Mouse (Mus musculus) gastrocnemius, postnatal 36 days (tissue): ENCODE results near the gene Vwce. TPM values are rescaled to one million over a fixed set of nuclear protein-coding genes. Genes with fewer than 3 reads are reported as not detected.
A peak's percentile ranks its signal among the peaks of the same experiment; 100 is the strongest.

Experiments
- DNase-seq, 2 experiments: peaks; one replicate each; pipeline ENCODE4 v3.0.0; 2022
- intact Hi-C: fragments of 180-260 bp; cut with DNase I; formaldehyde crosslinking; loops from one replicate; pipeline ENCODE4 v1.15.1; 2025
- total RNA-seq, 2 experiments: library from RNA; stranded (reverse); gene quantifications; 2 replicates each; pipeline ENCODE4 v1.2.3; 2021

The Vwce gene
- total RNA-seq, 2 experiments from 2014 or later, result not detected

DNA sequence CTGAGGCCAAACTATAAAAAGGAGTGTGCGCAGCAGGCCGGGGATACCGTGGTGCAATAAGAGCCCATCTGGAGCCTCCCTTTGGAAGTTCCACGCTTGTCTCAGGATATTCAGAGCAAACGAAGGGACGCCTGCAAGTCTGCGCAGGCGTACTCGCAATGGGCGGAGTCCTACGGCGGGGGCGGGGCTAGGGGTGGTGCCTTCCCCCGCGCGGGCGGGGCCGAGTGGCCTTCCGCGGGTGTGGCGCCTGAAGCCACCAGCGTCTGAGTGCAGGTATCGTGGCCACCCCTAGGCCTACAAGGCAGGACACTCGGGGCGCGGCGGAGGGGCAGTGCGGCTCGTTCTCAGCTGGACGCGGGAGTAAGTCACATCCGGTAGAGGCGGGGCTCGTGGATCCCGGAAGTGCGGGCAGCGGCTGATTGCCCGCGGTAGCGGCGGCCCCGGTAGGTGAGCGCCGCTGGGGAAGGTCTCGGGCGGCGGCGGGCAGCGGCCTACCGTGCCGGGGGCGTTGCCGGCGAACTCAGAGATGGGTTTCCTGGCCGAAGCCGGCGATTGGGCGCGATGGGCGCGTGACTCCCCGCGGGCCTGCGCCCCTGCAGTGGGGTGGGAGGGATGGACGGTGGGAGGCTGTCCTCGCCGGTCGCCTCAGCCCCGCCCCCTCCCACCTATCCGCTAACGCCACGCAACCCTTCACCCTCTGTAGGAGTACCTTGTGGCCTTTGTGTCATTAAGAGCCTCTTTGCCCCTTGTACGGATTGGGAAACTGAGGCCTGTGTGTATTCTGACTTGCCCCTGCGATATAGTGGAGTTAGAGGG is 54.7 kb downstream of the Vwce start, which contains the start of gene Vps37c:
TSS of gene Vps37c (plus strand) at position 199 of the 816 bp plus-strand sequence.
- intact Hi-C loops, result no loop called here
- DNase-seq, result peak; percentile 93 to 96

DNA sequence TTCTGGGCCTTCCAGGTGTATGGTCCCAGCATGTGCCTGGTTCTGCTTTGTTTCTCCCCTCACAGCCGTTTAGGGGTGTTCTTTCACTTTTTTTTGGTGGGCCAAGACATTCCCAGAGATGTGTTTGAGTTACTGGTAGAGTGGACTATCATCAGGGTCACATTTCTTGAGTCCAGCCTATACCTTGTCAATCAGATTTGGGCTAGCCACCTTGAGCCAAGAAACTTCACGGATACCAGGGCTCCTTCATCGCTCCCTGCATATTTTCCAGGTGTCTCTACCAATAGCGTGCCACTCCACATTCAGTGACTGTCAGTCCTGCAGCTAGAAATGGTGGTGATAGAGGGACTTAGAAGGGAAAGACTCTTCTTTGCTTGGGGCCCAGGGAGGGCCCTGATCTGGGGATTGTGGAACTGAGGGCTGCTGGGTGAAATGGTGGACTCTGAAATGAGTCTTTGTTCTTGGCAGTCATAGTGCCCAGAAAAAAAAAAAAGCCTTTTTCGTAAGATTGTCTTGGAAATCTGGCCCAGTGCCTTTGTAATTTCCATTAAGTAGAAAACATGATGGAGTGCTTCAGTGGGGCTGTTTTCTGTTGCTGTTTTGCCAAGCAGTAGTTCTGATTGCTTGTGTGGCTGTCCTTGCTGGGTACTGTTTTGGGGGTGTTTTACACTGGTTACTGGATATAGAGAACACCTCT is 55.6 kb downstream of the Vwce start:
- intact Hi-C loops, result no loop called here
- no peak for DNase-seq

DNA sequence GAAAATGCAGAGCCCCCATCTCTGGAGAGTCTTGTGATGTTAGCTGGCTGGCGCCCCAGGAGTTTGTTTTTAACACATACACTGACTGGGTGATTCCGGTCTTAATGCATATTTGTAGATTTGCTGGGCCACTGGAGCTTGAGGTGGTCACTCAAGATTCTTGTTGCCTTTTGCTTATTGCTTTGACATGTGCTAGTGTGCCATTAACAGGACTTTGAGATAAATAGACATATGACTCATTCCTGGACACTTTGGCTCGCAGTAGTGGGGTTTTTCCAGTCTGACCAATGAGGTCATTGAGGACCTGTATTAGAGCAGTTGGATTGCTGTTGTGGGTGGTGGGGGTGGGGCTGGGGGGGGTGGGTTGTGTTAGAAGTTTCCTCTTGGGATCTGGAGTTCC is 56.3 kb downstream of the Vwce start:
- DNase-seq, result no peak
- intact Hi-C loops, result no loop called here

DNA sequence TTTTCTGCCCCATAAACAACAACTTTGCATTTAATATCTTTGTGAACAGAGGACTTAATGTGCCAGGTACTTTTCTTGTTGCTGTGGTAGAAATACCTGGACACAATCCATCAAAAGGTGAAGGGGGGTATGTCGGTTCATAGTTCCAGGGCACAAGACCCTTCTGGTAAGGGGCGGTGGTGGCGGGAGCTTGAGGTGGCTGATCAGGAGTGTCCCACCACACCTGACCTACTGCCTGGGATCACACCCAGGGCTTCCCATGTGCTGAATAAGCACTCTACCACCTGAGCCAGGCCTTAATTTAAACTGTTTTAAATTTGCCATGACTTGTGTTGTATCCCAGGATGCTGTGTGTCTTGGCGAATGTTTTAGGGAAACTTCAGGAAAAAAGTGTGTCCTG is 57.1 kb downstream of the Vwce start:
- no peak for DNase-seq
- intact Hi-C loops, result no loop called here

DNA sequence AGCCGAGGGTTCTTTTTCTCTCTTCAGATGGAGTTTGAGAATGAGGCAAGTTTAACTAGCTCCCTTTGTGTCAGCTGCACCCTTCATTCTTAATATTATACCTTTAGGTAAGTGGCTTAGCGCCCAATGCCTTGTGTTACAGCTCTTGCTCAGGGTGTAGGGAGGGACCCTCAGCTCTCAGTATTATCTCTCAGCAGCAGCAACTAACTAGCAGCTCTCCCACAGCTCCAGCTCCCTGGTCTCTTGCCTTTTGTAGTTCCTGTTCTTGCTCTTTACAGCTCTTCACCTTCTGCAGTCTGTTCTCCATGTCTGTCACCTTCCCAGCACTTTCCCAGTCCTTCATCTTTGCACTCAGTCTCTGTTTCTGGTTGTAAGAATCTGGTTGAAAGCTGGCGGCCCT is 57.6 kb downstream of the Vwce start:
- intact Hi-C loops, result no loop called here
- no peak for DNase-seq

DNA sequence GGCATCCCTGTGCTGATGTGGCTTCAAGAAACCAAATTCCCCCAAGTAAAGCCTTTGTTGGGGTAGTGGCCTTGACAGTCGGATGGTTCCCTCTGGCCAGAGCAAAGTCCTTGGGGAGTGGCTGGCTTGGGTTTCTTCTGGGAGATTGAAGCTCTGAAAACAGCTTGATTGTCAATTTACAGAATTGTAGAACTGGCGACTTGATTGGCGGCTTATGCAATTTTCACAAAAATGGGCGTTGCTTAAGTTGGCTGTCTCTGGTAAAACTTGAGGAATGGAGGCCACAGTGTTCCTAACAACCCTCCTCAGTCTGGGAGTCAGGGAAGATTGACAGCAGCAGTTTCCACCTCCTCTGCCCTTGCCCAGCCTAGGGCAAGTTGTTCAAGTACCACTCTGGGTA is 58.3 kb downstream of the Vwce start:
- intact Hi-C loops, result no loop called here
- DNase-seq, result no peak

DNA sequence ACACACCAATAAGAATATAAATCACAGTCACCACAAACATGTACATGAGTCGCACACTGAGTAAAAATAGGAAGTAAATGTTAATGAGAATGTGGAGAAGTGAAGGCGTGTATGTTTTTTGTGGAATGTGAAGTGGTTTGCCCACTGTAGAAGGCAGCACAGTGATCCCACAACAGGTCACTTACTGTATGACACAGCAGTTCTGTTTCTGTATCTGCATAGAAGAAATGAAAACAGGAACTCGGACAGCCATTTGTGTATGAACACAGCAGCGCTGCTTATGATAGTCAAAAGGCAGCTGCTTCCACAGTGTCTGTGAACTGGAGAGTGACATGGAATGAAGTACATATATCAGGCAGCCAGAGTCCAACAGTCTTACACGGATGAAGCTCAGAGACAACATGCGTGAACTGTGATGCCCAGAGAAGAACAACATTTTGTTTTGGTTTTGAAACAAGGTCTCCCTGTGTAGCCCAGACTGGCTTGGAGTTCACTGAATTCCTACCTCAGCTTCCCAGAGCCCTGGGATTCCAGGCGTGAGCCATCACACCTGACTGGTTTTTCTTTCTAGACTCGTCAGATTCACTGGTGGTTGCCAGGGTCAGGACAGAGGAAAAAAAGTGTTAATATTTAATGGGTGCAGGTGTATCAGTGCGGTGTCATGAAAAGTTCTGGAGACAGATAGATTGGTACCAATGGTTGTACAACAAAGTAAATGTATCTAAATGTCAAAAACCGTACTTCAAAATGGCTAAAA is 60.1 kb downstream of the Vwce start:
- intact Hi-C loops, result no loop called here
- no peak for DNase-seq

DNA sequence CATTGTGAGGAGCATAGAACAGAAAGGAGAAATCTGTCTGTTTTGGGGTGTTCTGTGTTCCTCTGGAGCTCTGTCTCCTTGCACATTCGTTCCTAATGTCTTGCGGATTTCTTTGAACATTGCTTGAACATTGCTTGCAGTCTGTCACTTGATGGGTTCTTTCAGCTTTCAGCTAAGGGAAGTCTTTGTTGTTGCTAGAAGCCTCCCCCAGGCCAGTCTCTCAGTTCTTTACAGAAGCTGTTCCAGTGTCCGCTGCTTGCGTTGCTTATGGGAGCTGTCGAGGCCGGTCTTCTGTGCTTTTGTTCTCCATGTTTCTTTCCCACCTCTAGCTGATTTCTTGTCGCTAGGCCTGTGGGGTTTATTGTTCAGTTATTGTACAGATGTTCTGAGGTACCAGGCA is 61.8 kb downstream of the Vwce start:
- intact Hi-C loops, result no loop called here
- DNase-seq, result no peak

DNA sequence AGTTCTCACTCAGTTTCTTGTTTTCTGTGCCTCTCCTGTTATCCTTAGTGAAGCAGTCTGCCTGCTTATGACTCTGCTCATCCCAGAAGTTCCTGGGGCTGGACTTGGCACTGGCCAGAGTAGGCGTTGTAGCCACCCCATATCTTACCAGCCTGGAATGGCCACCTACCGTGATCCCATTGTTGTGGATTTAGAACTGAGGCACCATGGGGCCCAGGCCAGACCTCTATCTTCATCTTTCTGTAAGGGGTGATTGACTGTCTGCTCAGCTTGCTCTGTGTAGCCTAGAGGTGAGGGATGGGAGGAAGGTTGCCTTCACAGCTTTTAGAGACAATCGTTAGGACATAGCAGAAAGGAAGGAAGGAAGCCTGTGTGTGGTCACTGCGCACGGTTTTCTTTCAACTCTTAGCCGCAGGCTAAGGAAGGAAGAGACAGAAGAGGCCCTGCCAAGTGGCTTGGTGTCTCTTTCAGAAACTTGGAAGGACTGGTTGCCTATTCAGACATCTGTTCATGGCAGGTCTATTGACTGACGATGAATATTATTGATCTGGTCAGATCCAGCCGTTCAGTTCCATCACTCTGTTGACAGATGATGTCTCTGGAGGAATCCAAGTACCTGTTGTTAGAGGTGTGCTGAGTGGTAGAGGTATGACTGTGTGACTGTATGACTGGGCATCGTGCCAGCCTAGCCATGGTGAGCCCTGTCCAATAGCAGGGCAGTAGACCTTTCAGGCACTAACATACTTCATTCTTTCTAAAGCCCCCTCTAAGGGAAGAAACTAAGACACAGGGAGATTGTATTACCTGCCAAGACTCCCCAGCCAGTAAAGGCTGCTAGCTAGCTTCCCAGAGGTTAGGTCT is 64.3 kb downstream of the Vwce start:
- intact Hi-C loops, result no loop called here

DNA sequence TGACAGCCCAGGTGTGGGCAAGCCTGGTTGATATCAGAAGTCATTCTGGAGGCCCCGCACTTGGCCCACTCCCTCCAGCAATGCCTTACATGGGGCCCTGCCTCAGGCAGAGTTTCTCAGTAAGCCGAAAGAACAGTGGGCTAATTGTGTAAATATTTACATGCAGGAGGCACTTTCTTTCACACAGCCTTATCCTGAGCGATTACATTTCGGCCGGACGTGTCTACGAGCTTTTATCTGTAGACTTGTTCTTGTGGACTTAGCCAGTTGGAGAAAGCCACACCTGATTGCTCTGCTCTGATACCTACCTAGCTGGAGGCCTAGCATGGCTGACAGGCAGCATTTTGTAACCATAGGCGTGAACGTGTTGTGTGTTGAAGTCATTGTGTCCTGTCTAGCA is 65.8 kb downstream of the Vwce start:
- intact Hi-C loops, result no loop called here
- DNase-seq, result no peak

More for the DNA sequence above, 64.3 kb downstream of the Vwce start:
- DNase-seq, result no peak

DNA sequence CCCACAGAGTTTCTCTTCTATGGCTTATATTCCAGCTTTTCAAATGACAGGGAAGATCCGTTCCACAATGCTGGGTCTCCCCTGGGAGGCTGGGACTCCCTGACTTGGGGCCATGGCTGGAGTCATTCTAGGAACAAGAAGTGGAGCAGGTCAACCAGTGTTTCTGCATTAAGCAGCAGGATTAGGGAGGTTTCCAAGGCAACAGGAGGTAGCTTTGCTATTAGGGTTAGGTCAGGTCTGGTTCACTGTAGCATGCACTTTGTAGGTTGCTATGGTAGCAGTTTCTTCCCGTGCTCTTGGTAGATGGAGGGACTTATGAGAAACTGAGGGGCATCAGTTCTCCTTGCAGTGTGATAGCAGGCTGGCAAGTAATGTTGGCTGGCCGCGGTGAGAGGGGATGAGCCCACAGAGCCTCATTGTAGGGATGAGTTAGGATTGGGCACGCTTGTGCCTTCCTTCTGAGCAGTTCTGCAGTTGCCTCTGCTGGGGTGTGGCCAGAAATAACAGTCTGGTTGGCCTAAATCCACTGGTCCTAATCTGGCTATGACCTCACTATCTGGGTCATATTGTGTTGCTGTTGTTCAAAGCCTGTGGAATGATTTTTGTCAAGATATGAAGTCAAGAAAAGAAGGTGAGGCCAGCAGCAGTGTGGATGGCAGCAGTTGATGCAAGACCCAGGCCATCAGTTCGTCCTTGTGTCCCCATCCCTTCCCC is 67.2 kb downstream of the Vwce start:
- DNase-seq, result peak; percentile 24 to 43
- intact Hi-C loops, result no loop called here

DNA sequence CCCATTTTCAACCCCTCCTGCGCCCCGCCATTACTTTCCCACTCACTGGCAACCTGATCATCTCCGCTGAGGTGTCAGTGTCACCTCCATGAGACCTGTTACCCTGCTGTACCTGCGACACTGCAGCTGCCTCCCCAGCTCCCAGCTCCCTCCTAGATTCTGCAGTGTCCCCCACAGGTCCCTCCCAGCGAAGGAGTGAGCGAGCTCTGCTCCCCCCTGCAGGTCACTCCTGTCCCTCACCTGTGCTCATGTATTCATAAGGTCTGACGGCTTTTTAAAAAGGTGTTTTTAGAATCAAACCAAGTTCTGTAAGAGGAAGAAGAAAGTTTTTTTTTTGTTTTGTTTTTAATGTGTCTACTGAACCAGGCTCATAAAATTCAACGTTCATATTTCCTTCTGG is 68.1 kb downstream of the Vwce start:
- no peak for DNase-seq
- intact Hi-C loops, result no loop called here

DNA sequence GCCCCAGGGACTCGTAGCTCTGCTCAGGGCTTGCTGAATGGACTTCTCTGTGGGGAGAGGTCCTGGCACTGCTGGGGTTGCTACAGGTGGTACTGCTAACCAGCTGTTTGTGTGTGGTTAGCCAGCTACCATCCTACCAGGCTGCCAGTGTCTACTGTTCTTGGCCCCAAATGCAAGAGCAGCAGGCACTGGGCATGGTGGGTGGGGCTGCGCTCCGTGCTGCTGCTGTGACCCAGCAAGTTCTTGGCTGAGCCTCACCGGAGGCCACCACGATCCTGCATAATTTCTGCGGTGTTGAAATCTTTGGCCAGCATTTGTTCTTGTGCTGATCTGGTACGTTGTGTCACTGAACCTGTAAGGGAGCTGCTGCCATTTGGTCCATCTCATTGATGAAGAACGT is 69.5 kb downstream of the Vwce start:
- no peak for DNase-seq
- intact Hi-C loops, result no loop called here

DNA sequence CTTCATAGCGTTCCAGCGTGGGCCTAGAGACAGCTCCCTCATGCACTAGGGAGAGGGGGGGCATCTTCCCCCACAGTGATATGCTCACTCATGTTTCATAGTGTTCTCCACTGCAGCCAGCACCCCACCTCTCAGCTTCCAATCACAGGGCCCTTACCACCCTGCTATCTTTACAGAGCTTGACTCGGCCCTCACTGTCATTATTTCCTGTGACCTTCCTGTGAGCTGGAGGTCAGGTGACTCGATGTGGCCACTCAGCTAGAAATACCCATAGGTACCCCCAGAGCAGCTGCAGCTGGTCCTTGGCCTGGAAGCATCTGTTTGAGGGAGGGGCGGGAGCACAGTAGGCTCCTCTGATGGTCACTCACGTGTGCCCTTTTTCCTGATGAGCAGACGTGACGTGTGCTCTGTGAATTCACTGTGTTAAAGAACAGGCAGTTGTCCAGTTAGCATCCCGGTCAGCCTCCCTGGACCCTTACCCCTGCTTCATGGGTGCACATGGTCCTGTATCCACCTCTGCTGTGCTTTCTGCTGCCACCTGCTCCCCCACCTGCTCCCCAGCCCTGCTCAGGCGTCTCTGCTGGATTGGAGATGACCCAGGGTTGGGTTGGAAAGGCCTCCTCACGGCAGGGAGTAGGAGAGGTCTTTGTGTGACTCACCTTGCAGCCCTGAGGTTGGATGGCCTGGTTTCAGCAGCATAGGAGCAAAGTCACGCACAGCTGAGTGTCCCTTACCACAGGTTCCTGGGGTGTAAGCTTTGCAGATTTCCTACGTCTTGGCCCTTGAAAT is 73.3 kb downstream of the Vwce start:
- DNase-seq, result no peak
- intact Hi-C loops, result loop anchor here (5.0 kb wide), 1 partner anchor 40 kb away; no protein-coding TSS in a partner anchor

DNA sequence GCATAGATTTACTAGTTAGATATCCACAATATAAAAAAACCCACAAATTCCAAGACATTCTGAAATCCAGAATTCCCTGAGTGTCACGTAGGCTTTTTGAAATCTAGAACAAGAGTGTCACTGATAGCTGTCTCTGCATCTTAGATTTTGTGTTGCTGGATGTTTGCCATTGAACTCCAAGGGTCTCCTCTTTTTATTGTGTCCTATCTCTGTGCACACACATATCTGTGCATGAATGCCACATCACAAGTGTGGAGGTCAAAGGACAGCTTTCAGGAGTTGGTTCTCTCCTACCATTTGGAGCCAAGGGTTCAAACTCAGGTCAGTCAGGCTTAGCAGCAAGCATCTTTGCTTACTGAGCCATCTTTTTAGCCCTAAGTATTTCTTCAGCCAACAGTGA is 73.9 kb downstream of the Vwce start:
- no peak for DNase-seq
- intact Hi-C loops, result loop anchor here (5.0 kb wide), 1 partner anchor 41 kb away; no protein-coding TSS in a partner anchor

DNA sequence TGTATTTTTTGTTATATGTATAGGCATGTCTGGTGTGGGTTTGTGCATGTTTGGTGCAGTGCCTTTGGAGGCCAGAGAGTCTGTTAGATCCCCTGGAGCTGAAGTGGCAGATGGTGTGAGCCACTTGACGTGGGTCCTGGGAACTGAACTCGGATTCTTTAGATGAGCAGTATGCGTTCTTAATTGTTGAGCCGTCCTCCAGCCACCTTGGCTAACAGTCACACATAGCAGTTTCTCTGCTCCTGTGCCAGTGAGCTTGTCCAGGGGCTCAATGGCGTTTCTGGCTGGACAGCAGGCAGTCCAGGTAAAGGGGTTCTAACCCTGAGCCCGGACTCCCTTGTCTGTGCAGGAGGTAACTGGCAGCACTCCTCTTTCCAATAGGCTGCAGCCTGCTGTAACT is 74.9 kb downstream of the Vwce start:
- intact Hi-C loops, result loop anchor here (1.0 to 5.0 kb wide), 2 partner anchors 31 to 42 kb away; partner anchors contain the start of gene Pga5
- DNase-seq, result no peak

DNA sequence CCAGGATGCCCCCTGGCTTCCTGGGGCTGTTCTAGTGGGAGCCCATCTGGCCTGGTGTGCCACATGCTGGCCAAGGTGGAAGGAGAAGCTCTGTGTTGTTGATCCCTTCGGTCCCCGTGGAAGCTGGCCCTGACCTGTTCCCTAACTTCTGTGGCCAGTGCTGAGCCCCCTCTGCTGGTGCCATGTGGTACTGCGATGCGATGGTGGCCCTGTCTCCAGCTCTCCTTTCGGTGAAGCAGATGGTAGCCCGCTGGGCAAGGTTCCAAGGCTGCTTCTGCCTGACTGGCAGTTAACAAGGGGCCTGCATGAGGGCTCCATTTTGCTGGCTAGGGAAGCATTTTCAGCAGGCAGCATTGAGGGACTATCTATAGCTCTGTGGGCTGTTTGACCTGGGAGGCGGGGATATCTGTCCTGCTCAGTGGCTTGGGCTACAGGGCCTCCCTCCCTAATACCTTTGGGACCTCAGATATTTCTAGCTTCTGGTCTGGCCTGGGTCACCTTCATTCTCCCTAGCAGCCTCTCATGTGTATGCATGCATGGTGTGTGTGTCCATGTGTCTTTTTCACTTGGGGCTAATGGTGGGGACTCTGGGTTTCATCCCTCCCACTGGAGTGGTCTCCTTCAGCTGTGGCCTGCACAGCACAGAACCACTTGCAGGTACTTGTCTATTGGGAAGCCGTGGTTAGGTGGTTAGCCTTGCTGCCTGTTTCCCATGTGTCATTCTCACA is 75.5 kb downstream of the Vwce start:
- intact Hi-C loops, result loop anchor here (1.0 to 5.0 kb wide), 2 partner anchors 31 to 42 kb away; partner anchors contain the start of gene Pga5
- DNase-seq, result peak; percentile 93 to 98

DNA sequence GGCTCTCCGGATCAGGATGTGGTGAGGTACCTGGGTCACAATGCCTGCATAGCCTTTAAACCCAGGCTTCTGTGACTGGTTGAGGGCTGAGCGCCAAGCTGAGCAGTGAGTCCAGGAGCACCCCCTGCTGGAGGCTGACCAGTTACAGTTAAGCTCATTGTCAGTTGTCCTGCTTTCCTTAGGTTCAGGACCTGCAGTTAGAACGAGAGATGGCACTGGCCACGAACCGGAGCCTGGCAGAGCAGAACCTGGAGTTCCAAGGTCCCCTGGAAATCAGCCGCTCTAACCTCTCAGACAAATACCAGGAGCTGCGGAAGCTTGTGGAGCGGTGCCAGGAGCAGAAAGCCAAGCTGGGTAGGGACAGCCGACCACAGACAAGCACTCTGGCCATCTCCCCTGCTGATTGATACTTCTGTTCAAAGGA is 76.1 kb downstream of the Vwce start:
- intact Hi-C loops, result no loop called here
- DNase-seq, result peak; percentile 34 to 45
